Mouse (Mus musculus) olfactory bulb, adult 2 months (tissue): ENCODE data around the gene Rassf8.

Experiments
- CTCF ChIP-seq: fragments of 200-500 bp; IDR thresholded peaks from 2 replicates; pipeline ENCODE4 v1.5.1; 2012; ENCODE audit warnings: low read depth, mild to moderate bottlenecking, low read length, moderate library complexity; ENCODE audit not compliant: insufficient read depth
- POLR2A ChIP-seq: fragments of 200-500 bp; IDR thresholded peaks from 2 replicates; pipeline ENCODE4 v1.6.1; 2012; ENCODE audit warnings: mild to moderate bottlenecking, low read depth, low read length, moderate library complexity; ENCODE audit not compliant: insufficient read depth

GRCm38 (mm10) chr6:145745291-145745690 is 1.3 kb upstream of the Rassf8 start:
- TF ChIP-seq CTCF (no peak), POLR2A (no peak)
